Mouse (Mus musculus): ENCODE data around the gene Prkg1. TPM values are rescaled to one million over a fixed set of nuclear protein-coding genes. Genes with fewer than 3 reads are reported as not detected.
"Not testable (repeated sequence)": the region's sequence is repeated elsewhere in the genome, so short reads cannot be mapped to it uniquely, and the experiment has no call there.

The Prkg1 gene
- total and polyA plus RNA-seq, 3 experiments: 2.2 to 13.6 (median 11.0) TPM

DNA sequence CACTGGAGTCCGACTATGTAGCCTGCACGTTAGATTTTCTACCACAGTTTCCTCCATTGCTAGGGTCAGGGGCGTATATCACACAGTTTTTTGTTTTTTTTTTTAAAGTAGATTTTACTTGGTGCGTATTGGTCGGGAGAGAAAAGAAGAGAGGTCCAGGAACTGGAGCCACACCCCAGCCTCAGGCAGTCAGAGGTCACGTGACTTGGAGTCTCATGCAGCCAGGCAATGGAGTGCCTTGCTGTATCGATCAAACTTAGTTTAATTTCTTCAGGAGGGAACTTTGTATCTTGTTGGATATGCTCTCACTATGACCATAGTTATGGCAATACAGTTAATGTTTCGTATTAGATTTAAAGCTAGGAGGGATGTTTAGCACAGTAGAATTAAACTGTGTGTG lies 1212.6 kb downstream of the Prkg1 start:
- TF ChIP-seq POLR2A (IDR thresholded peaks at IDR 0.05; ENCODE audit: insufficient read depth, low read depth, low read length): no peak
- no peak for TF ChIP-seq CTCF (IDR thresholded peaks at IDR 0.05)
- TF ChIP-seq EP300 (IDR thresholded peaks at IDR 0.05; ENCODE audit: insufficient read depth, low read depth, low read length): no peak
- Histone ChIP-seq H3K27ac (no peak overlapping the region), H3K4me3 (no peak overlapping the region), H3K4me1 (ENCODE audit: control insufficient read depth, insufficient read depth, low read length) (peaks cover 1% of the 10 kb centered on the region; the same call in 1 of the 2 replicates), H3K27me3 (ENCODE audit: control insufficient read depth, insufficient read depth, low read length) (peaks cover 7% of the 10 kb centered on the region), H3K9ac (ENCODE audit: low read depth, low read length) (no peak overlapping the region), H3K36me3 (ENCODE audit: control insufficient read depth, insufficient read depth, low read length) (no peaks in the 10 kb centered on the region), H3K79me2 (replicated peaks; ENCODE audit: control insufficient read depth, insufficient read depth, low read length) (no peaks in the 10 kb centered on the region)
- WGBS: 60% methylated on average over 8 of the region's 8 CpGs
- intact Hi-C loops (cut with DNase I): loop anchor here (5.0 kb wide), 1 partner anchor 125 kb away; no protein-coding TSS in a partner anchor
- DNase-seq: no peak

DNA sequence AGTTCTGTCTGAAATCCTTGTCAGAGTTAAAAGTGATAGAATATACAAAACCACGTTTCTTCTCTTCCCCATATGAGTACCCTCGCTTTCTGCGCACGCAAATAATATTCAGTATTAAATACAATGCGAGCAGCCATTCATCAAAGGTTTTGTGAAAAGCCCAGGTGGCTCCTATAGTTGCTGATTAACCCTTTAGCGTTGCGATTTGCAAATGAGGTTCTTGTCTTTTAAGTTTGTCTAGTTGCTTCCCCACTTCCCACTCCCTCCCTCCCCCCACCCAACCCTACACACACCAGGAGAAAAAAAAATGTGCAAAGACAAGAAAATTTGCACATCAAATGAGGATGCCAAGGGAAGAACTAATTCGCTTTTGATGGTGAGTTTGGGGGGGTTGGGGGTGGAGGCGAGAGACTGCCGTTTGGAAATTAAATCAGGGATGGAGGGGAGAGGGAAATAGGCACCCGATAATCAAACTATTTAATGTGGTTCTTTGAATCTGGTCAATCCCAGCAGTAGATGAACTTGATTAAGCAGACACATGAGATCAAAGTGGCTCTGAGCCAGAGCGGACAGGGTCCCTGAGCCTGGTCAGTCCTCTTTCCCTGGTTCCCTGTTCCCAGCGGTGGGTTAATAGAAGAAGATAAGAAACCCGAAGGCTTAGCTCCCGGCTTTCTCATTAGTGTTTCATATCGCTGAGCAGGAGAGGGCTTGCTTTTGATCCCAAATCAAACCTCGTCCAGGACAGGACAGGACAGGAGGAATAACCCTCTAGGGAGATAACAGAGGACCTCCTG lies 1214.8 kb downstream of the Prkg1 start:
- H3K36me3 ChIP-seq (ENCODE audit: control insufficient read depth, insufficient read depth, low read length): no peaks in the 10 kb centered on the region
- intact Hi-C loops (cut with DNase I): loop anchor here (5.0 kb wide), 1 partner anchor 123 kb away; no protein-coding TSS in a partner anchor
- H3K27me3 ChIP-seq (ENCODE audit: control insufficient read depth, insufficient read depth, low read length): peaks cover 7% of the 10 kb centered on the region

DNA sequence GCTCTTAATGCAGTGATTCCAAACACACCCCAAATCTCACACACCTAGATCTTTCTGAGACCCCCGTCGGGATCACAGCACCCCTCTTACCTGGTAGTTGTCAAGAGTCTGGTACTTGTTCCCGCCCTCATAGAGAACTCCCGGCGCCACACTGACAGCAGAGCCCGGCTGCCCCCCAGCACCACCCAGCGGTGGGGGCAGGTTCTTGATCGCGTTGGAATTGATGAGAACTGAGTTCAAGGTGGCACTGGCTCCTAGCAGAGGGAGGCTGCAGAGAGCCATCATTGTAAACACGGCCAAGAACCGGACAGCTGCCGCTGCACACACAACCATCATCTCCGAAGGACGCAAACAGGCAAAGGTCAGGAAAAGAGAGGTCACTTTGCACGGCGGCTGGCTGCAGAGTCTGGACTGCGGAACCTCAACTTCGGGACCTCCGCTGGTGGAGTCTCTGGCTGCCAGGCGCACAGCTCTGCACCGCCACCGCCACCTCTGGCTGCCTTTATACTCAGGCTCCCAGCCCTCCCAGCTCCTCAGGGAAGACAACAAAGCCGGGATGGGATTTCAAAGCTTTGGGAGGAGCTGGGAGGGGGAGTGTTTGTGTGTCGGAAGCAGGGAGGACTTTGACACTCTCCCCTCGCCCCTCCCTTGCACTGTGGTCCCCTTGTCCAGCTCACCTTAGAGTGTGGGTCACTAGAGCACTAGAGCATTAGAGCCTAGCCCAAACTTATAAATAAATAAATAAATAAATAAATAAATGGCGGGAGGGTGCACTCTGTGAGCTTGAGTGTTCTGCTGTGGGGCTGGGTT lies 1215.6 kb downstream of the Prkg1 start, which contains the start of gene Dkk1:
TSS of gene Dkk1 (minus strand) at position 622 of the 810 bp plus-strand sequence.
- Histone ChIP-seq H3K9ac (ENCODE audit: low read depth, low read length) (no peak within 1 kb of the TSS), H3K27me3 (ENCODE audit: control insufficient read depth, insufficient read depth, low read length) (peaks cover 7% of the 10 kb centered on the region), H3K4me1 (ENCODE audit: control insufficient read depth, insufficient read depth, low read length) (no peaks in the 10 kb centered on the region), H3K4me3 (no peak within 1 kb of the TSS), H3K79me2 (replicated peaks; ENCODE audit: control insufficient read depth, insufficient read depth, low read length) (no peaks in the 10 kb centered on the region), H3K27ac (no peak within 1 kb of the TSS), H3K36me3 (ENCODE audit: control insufficient read depth, insufficient read depth, low read length) (no peaks in the 10 kb centered on the region)
- intact Hi-C loops (cut with DNase I): no loop called here
- peak in 1 of 2 experiments; percentile 21 for DNase-seq
- 1% methylated on average over 26 of the region's 26 CpGs for WGBS
- TF ChIP-seq CTCF (IDR thresholded peaks at IDR 0.05): no peak
- TF ChIP-seq POLR2A (IDR thresholded peaks at IDR 0.05; ENCODE audit: insufficient read depth, low read depth, low read length): no peak
- TF ChIP-seq EP300 (IDR thresholded peaks at IDR 0.05; ENCODE audit: insufficient read depth, low read depth, low read length): no peak

More for the DNA sequence above, 1214.8 kb downstream of the Prkg1 start:
- Histone ChIP-seq H3K4me3 (no peak overlapping the region), H3K9ac (ENCODE audit: low read depth, low read length) (no peak overlapping the region), H3K27ac (no peak overlapping the region), H3K4me1 (ENCODE audit: control insufficient read depth, insufficient read depth, low read length) (peaks cover 1% of the 10 kb centered on the region; the same call in 1 of the 2 replicates), H3K79me2 (replicated peaks; ENCODE audit: control insufficient read depth, insufficient read depth, low read length) (no peaks in the 10 kb centered on the region)
- DNase-seq: no peak
- TF ChIP-seq POLR2A (IDR thresholded peaks at IDR 0.05; ENCODE audit: insufficient read depth, low read depth, low read length): no peak
- no peak for TF ChIP-seq CTCF (IDR thresholded peaks at IDR 0.05)
- no peak for TF ChIP-seq EP300 (IDR thresholded peaks at IDR 0.05; ENCODE audit: insufficient read depth, low read depth, low read length)
- 4% methylated on average over 17 of the region's 17 CpGs for WGBS

DNA sequence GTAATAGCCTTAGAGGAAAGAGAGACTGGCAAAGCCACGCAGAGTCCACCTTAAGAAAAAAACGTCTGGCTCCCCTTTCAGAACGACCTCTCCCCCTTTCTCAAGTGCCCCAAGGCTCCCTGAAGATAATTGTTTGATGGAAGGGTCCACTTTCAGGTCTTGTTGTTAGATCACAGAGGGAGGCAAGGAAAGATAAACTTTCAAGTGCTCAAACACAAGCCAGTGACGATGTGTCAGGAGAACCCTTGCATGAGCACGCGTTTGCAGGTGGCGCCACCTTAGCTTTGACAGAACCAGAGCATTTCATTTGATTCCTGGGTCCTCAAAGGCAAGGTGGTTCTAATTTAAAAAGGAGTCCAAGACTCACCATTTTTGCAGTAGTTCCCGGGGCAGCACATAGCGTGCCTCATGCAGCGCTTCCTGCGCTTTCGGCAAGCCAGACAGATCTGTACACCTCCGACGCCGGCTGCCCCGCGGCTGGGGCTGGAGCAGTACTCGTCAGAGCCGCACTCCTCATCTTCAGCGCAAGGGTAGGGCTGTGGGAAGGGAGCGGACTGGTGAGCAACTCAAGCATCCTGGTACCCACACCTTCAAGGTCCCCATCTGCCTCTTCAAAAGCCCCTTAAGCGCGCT lies 1216.3 kb downstream of the Prkg1 start:
- Histone ChIP-seq H3K79me2 (replicated peaks; ENCODE audit: control insufficient read depth, insufficient read depth, low read length) (no peaks in the 10 kb centered on the region), H3K4me3 (no peak overlapping the region), H3K36me3 (ENCODE audit: control insufficient read depth, insufficient read depth, low read length) (no peaks in the 10 kb centered on the region), H3K4me1 (ENCODE audit: control insufficient read depth, insufficient read depth, low read length) (no peaks in the 10 kb centered on the region), H3K27me3 (ENCODE audit: control insufficient read depth, insufficient read depth, low read length) (peaks cover 7% of the 10 kb centered on the region), H3K27ac (no peak overlapping the region), H3K9ac (ENCODE audit: low read depth, low read length) (no peak overlapping the region)
- intact Hi-C loops (cut with DNase I): no loop called here
- WGBS: 10% methylated on average over 23 of the region's 23 CpGs
- DNase-seq: no peak
- no peak for TF ChIP-seq CTCF (IDR thresholded peaks at IDR 0.05)
- TF ChIP-seq POLR2A (IDR thresholded peaks at IDR 0.05; ENCODE audit: insufficient read depth, low read depth, low read length): no peak
- TF ChIP-seq EP300 (IDR thresholded peaks at IDR 0.05; ENCODE audit: insufficient read depth, low read depth, low read length): no peak

DNA sequence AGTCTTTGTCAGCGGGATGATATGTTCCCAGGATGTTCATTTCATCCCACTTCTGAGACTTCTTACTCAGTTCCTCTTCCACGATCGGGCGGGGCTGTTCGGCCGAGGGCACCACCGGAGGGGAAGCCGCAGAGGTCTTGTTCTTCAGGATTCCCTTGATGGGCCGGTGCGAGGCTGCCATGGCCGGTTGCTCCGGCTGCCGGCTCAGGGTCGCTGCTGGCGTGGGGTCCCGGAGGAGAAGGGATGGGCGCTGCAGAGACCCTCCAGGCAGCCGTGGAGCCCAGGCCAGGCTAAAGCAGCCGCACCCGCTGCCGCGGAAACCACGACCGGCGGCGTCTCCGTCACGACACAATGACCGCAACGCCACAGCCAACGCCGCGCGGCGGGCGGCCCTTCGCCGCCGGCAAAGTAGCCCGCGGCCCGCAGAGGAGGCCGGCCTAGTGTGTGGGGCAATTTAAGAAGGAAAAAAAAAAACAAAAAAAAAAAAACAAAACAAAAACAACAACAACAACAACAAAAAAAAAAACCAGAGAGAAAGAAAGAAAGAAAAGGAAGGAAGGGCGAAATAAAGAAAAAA lies 1225.4 kb downstream of the Prkg1 start:
- H3K27me3 ChIP-seq (ENCODE audit: control insufficient read depth, insufficient read depth, low read length); H3K4me3 ChIP-seq; H3K36me3 ChIP-seq (ENCODE audit: control insufficient read depth, insufficient read depth, low read length); intact Hi-C loops (cut with DNase I); H3K27ac ChIP-seq; H3K4me1 ChIP-seq (ENCODE audit: control insufficient read depth, insufficient read depth, low read length); H3K9ac ChIP-seq (ENCODE audit: low read depth, low read length); DNase-seq; H3K79me2 ChIP-seq (replicated peaks; ENCODE audit: control insufficient read depth, insufficient read depth, low read length): not testable (repeated sequence)
- WGBS: 2% methylated on average over 44 of the region's 44 CpGs
